Mouse (Mus musculus): ENCODE measurements around the gene Gm21800. TPM values are rescaled to one million over a fixed set of nuclear protein-coding genes. Genes with fewer than 3 reads are reported as not detected.

The Gm21800 gene
- total RNA-seq (2023) = not detected in 2 replicates

DNA sequence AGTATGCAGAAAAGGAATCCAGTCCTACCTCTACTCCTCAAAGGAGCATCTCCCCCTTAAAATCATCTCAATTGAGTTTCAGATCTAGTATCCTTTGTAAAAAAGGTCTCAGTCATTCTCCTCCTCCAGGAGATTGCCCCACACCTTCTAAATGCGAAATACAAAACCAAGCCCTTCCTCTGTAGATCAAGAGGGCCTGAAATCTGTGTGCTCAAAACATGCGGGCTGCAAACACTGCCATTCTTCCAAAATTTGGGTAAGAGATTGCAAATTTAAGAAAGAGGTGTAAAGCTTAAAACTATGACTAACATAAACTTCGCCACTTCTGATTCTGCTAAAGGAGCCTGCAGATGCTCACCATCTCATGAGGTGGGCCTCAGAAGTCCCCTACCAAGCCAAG is at the start of gene Gm21800:
TSS of gene Gm21800 (plus strand) at position 301 of the 400 bp plus-strand sequence.

All from neutrophil, adult 65 days (primary cell).